Mouse (Mus musculus) lung, adult 18-20 months (tissue): ENCODE data around the gene Fam166a.
A peak's percentile ranks its signal among the peaks of the same experiment; 100 is the strongest.
"Not testable (repeated sequence)": the region's sequence is repeated elsewhere in the genome, so short reads cannot be mapped to it uniquely, and the experiment has no call there.

ENCODE experiments used
- DNase-seq, 2 experiments: peaks; one replicate each; pipeline ENCODE4 v3.0.0; 2022; ENCODE audit warnings: mixed read lengths in 2 of 2

The Fam166a gene

GRCm38 (mm10) chr2:25243342-25243741 lies 24.8 kb downstream of the Fam166a start:
- DNase-seq: no peak

DNA sequence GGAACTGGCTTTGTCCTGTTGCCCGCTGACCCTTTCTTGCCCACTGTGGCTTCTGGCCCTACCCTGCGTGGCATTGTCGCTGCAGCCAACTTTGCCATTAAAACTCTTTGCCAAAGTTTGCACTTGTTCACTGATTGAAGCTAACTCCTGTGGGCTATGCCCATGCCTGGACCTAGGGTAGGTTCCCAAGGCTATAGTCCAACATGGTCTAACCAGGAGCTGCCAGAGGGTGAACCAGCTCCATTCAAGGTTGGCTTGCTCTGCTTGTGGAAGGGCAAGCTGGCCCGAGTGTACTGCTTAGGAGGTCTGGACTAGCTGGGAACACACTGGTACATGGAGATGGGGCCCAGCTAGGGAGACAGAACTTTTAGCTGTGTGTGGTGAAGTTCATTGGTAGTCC lies 25.6 kb downstream of the Fam166a start:
- DNase-seq: no peak

DNA sequence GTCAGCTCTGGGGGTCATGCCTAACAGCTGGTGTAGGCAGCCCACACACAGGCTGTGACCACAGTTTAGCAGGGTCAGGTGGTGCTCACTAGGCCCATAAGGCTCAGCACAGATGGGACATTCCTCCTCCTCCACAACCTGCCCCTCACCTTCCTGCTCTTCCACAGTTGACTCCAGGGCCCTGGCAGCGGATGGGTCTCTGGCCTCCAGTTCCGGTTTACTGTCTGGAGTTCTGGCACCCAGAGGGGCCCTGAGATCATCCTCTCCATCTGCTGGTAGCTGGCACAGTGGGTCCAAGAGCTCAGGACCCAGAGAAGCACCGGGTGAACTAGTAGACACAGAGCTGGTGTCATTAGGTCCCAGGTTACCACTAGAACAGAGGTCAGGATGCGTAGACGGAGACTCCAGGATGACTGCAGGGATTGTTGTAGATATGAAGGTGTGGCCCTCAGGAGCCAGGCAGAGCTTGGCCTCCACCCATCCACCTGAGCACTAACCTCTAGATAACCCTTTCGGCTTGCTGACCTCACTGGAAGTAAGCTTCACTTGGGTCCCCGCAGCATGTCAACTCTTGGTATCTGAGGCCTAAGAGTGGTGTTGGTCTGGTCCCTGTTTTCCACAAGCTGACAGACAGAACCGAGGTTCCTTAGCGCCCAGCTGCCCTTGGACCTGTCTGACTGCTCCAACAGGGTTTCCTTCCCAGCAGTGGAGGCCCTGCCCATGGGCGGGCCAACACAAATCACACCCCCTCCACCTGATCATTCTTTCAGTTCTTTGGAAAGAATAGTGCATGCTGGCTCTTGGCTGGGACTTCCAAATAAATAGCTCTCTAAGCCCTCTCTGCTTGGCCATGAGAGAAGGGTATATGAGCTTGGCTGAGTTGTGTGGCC lies 27.9 kb downstream of the Fam166a start, which contains the start of gene AL732309.1:
TSS of gene AL732309.1 (minus strand) at position 681 of the 890 bp plus-strand sequence.
- DNase-seq: peak; percentile 42 to 69

GRCm38 (mm10) chr2:25252331-25252730 lies 33.8 kb downstream of the Fam166a start:
- peak in 1 of 2 experiments; percentile 27 for DNase-seq

- peak; percentile 84 to 88 for DNase-seq
Observed at GRCm38 (mm10) chr2:25255284-25255779, 36.8 kb downstream of the Fam166a start, which contains the start of gene Tmem203. Gene Tmem203 (plus strand): TSS chr2:25255439.

GRCm38 (mm10) chr2:25256443-25257109 lies 38.0 kb downstream of the Fam166a start:
- DNase-seq: peak; percentile 37 to 47

DNA sequence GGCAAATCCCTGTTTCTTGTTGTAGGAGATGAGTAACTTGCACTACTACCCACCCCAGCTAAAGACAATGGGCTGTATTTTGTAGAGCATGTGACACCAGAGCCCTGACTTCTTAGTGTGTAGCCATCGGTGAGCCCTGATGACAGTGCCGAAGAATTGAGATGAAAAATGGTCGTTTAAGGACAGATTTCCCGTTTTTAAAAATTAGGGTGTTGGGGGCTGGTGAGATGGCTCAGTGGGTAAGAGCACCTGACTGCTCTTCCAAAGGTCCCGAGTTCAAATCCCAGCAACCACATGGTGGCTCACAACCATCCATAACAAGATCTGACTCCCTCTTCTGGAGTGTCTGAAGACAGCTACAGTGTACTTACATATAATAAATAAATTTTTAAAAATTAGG lies 38.7 kb downstream of the Fam166a start:
- not testable (repeated sequence) for DNase-seq

GRCm38 (mm10) chr2:25258887-25259286 lies 40.3 kb downstream of the Fam166a start:
- no peak for DNase-seq

- no peak for DNase-seq
Observed at GRCm38 (mm10) chr2:25261870-25262269, 43.3 kb downstream of the Fam166a start.

- peak; percentile 96 to 98 for DNase-seq
Observed at GRCm38 (mm10) chr2:25262291-25262767, 43.8 kb downstream of the Fam166a start, which contains the start of gene Tprn. Gene Tprn (plus strand): TSS chr2:25262618.

GRCm38 (mm10) chr2:25262795-25263622 lies 44.5 kb downstream of the Fam166a start:
- peak in 1 of 2 experiments; percentile 33 for DNase-seq

DNA sequence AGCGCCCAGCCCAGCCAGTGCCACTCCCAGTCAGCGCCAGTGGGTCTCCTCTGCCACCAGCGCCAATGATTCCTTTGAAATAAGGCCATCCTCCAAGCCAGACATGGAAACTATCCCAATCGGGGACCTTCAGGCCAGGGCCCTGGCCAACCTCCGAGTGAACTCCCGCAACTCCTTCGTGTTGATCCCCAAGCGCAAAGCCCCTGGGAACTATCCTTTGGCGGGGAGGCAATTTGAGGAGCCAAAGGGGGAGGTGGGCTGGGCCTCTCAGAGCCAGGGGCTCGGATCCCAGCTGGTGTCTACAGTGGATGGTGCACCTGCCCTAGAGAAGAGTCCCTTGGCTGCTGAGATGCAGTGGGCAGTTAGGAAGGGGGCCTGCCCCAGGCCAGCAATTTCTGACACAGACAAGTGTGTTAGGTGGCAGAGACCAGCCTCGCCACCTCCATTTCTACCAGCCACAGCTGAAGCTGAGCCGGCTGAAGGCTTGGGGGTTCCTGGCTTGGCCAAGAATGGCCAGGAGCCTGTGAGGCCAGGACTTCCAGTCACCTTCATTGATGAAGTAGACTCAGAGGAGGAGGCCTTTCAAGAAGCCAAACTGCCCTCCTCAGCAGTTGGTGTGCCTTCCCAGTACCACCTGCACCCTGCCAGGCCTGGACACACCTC lies 45.2 kb downstream of the Fam166a start:
- no peak for DNase-seq

DNA sequence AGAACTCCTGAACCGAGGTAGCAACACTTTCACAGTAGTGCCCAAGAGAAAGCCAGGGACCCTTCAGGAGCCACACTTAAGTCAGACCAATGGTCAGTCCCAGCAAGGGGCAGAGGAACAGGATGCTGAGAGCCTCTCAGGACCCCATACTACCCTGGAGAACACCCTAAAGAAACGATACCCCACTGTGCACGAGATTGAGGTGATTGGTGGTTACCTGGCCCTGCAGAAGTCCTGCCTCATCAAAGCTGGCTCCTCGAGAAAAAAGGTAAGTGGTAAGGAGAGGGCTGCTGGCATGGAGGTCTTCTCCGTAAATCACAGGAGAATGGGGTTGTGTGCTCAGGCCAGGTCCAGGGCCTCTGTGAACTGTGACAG lies 45.7 kb downstream of the Fam166a start:
- no peak for DNase-seq

GRCm38 (mm10) chr2:25264851-25265250 lies 46.3 kb downstream of the Fam166a start:
- no peak for DNase-seq

GRCm38 (mm10) chr2:25265897-25266656 lies 47.5 kb downstream of the Fam166a start:
- DNase-seq: peak; percentile 45 to 50

DNA sequence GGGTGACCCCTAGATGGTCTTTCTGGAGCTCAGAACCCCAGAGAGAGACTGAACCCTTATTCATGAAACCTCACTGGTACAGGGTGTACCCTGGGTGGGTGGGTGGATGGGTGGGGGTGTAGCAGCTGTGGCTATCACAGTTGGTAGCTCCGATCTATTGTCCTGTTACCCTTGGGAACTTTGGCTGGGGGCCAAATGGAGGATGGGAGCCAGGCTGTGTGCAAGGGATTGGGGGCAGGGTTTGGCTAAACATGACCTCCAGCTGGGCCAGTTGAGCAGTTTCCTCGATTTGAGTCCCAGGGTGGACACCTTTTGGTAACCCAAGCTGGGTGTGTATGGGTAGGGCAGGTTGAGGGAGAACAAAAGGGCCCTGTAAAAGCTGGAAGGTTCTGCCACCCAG lies 48.2 kb downstream of the Fam166a start:
- peak in 1 of 2 experiments; percentile 71 for DNase-seq

GRCm38 (mm10) chr2:25267241-25267640 lies 48.7 kb downstream of the Fam166a start:
- DNase-seq: no peak

GRCm38 (mm10) chr2:25267746-25268309 lies 49.3 kb downstream of the Fam166a start:
- DNase-seq: no peak
